Mouse (Mus musculus) hindlimb bud, embryonic 11.5 days (tissue): ENCODE measurements around the gene Sdhaf4.
"Not testable (repeated sequence)": the region's sequence is repeated elsewhere in the genome, so short reads cannot be mapped to it uniquely, and the experiment has no call there.

Experiments
- DNase-seq: peaks from one replicate; pipeline ENCODE4 v3.0.0-alpha.2; 2012; ENCODE audit warnings: low read depth, low spot score; ENCODE audit errors: extremely low spot score

Sdhaf4 gene

DNA sequence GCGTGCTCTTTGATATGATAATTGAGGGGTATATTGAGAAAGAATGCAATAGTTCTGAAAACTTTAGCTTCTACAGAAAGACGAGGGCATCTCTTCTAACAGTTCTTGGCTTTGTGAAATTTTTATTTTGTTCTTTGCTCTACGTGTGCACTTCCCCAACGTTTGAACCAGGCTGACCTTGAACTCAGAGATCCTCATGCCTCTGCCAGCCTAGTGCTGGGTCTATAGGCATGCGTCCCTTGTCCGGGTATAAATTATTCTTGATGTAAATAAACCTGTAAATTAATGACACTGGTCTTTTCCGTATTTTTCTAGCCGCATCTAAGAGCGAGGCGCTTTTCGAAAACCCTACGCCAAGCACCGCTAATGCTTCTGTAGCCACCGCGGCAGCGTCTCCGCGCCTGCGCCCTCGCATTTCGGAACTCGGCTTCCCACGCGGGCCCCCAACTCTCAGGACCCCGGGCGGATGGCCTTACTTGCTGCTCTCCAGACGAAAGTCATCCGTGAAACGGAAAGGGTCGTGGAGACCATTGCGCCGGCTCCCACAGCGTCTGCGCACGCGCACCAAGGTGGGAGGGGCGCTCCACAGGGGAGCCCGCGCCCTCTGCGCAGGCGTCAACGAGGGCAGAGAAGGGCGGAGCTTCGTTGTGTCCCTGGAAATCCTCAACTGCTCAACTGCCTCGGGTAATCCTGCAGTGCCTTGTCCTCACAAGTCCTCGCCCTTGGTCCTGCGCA lies at the start of gene Sdhaf4:
Gene Sdhaf4 (minus strand): TSS at position 587 of the 735 bp plus-strand sequence.
- peak; percentile 83 for DNase-seq

DNA sequence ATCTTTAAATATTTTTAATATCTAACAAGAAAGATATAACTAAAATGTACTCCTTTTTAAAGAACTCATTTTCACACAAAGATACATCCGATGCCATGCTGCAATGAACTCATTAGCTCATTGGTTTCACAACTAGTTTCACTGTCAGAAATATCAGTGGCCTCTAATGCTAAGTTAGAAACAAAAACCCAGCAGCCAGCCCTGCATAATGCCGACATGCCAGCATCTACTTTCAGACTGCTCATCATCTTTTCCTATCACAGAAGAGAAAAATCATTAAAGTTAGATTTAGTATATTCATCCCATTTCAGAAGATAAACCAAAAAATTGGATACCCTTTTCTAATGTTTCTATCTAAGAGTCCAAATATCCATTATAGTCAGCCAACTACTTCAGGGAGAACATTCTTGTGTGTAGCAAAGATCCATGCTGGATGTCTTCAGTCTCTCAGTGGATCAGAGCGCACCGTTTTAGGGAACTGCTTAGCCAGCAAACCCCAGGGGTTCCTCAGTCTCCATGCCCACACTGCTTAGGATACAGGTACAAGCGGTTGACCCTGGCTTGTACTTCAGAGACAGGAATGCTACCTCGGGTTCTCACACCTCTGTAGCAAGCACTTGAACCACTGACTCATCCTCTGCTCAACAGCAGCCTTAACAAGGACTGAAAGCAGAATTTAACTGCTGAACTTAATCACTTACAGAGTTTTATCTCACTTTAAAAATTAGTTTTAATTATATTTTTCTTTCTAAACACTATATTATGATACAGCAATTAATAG lies 41.5 kb upstream of the Sdhaf4 start:
- DNase-seq = no peak

DNA sequence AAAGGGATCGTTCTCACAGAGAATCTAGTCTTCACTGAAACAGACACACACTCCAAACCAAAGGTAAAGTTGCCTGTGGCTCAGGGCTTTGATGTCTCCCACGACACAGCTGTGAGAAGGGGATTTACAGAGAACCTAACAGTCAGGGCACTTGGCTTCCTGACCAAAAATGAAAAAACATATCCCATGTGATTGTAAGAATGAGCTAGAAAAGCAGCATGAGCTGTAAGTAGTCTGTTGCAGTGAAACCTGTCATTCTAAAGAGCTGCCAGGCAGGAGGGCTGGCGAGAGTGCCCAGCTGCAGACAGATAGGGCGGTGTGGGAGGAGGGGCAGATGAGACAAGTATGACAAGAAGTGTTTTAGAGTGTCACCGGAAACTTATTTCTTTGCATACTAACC lies 40.2 kb upstream of the Sdhaf4 start:
- no peak for DNase-seq

DNA sequence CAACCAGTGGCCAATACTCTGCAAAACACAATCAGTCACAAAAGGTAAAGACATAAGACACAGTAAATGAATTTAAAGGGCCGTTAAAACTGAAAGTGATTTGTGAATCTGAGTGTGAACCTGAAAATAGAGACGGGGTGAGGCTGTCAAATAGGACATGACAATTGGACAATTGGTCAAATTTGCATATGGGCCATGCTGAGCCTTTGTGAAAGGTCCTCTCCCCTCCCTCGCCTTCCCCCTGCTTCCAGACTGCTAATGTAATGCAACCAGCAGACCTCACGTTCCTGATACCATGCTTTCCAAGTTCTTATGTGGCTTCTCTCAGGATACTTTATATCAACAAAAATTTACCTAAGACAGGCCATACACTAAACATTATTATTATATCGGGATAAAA lies 37.6 kb upstream of the Sdhaf4 start:
- no peak for DNase-seq

DNA sequence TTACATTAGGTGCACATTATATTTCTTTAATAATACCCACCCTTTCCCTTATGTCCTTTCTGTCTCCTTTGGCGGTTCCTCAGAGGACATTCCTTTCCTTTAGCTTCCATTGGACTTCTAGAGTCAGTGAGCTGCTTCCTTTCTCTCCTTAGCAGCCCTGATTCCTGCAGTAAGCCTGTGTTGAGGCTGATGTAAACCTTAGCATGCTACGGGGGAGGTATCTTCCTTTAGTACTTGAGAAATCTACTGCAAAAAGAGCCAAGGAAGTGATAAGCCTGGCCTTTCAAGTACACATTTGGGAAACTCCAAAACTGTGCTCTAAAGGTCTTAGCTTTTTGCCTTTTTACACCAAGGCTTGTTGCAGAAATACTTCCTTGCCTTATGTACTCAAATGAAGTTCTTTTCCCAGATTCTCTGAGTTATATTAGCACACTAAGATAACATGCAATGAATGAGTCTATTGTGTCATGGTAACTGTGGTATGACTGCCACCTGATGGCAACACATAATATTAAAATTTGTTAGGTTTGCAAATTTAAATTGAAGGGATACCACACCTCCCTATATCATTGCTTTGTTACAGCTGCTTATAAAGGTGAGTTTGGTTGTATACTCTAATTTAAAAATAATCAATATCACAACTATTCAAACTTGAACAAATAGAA lies 28.4 kb upstream of the Sdhaf4 start:
- no peak for DNase-seq

DNA sequence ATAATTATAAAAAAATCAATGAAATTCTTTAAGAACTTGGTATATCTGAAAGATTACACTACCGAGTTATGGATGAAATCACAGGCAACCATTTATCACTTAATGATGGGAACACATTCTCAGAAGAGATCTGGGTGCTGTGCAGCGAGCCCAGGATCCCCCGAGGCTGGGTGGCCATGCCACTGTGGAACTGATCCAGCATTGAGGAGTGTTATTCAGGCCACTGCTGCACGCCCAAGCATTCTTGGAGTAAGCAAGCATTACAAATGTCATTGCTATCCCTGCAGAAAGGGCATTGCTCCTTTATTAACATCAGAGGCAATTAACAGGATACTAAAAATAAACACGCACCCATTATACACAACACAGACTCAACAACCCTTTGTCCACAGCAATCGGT lies 5.4 kb upstream of the Sdhaf4 start:
- no peak for DNase-seq

DNA sequence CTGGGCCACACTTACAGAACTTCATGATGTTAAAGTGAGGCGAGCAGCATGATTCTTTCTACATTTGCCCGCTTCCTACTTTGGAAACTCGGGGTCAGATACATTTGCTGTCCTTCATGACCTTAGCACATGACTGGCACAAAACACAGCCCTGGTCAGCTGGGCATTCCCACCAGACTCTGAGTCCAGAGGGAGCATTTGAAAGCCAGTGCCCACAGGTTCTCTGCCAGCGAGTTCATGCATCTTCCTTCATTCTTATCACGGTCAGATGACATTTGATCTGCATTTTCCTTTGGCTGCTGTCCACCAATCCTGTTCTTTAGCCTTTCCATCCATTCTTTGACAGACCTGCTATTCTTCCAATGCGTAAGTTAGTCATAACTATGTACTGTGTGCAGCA lies 4.6 kb upstream of the Sdhaf4 start:
- DNase-seq = no peak

DNA sequence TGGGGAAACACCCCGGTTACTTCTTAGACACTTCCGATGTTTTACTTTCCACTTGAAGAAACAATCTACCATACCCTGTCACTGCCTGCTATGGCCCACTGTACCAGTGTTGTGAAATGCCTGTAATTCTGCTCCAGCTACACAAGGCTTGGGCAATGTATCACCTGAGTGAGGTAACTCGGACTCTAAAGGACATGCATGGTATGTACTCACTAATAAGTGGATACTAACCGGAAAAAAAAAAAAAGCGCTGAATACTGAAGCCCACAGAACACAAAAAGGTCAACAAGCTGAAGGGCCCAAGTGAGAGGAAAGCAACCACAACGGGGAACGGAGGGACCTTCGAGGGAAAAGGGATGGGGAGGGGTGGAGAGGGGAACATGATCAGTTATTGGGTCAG lies 2.2 kb upstream of the Sdhaf4 start:
- no peak for DNase-seq

DNA sequence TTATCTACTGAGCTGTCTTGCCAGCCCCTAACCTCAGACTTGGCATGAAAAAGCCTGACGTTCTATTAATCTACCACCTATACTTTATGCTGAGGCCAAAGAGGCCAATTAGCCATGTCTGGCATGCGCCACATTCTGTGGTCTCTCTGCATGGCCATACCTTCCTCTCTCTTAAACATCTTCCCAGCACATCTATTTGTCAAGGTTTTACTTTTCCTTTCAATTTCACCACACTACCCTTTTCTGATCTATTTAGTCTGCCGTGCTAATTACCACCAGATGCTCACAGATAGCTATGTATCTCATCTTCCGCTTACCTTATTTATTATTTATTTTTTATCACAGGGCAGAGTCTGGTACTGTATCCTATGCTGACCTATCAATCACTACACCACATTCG lies 6.1 kb downstream of the Sdhaf4 start:
- no peak for DNase-seq

DNA sequence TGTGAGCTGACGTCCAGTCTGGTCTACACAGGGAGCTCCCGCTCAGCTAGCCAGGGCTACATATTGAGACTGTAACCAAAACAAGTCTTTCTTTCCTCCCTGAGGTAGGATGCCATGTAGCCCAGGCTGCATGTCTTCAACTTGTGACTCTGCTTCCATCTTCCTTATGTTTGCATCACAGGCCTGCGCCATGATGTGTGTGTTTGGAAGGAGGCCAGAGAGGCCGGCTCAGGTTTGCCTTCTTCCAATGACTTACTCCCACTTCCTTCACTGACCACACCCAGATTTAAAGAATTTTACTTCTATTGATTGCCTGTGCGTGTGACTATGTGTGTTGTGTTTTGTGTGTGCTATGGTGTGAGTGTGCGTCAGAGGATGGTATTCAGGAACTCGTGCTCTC lies 6.6 kb downstream of the Sdhaf4 start:
- no peak for DNase-seq

DNA sequence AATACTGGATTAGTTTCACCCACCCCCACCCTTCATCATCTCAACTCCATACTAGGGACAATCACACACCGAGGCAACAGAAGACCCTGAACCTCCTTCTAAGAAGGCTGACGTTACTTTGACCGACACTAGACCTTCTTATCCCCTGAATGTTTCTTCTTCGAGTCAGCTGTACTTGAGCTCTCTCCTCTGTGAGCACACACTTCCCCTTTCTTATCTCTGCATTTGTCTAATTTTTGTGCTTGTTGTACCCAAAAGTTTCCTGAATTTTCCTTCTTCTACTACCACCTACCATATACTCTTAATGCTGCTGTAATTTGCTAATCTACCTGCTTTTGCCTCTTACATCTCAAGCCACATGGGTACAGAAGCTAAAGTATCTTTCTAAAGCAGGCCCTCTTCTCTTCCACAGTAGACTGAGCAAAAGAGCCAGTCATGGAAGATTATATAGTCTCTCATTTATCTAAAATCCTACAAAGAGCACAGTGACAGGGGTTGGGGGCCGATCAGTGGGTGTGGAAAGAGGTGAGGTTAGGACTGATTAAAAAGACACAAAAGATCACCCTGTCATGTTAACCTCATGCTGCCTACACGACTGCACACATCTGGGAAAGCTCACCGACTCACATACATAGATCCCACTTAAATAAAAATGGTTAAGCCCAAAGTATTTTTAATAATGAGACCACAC lies 7.2 kb downstream of the Sdhaf4 start:
- DNase-seq = no peak

DNA sequence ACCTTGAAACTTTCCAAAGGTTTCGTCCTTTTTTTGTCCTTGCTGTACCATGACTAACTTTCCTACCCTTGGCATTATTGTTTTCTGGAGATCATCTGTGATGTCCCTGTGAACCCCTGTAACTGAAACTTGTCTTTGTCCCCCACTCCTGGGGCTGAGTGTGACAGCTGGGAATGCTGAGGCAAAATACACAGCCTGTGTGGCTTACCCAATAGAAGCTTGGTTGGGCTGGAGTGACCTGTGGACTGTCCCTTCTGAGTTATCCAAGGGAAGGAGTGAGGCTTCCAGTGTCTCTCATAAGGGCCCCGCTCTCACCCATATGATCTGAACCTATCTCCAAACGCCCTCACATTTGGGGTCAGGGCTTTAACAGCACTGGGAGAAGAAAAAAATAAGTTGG lies 8.0 kb downstream of the Sdhaf4 start:
- no peak for DNase-seq

DNA sequence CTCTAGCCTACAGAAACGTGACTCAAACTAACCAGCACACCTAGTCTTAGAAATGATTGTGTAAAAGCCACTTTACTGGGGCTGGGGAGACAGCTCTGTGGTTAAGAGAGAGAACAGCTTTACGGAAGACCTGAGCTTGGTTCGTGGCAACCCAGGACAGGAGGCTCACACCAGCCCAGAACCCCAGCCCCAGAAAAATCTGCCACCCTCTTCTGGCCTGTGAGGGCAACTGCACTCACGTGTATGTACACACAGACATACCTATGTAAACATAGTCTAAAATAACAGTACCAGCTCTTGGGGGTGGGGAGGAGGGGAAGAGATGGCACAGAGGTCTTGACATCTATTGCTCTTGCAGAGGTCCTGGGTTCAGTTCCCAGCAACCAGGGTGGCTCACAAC lies 10.0 kb downstream of the Sdhaf4 start:
- no peak for DNase-seq

DNA sequence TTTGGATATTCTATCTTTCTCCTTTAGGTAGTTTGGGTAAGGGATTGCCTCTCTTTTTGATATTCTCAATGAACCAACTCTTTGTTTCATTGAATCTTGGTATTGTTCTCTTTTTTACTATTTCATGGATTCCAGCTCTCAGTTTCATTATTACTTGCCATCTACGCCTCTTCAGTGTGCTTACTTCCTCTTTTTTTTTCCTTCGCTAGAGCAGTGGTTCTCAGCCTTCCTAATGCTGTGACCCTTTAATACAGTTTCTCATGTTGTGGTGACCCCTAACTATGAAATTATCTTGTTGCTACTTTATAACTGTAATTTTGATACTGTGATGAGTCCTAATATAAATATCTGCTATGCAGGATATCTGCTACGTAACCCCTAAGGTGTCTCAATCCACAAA lies 22.3 kb downstream of the Sdhaf4 start:
- DNase-seq = no peak

DNA sequence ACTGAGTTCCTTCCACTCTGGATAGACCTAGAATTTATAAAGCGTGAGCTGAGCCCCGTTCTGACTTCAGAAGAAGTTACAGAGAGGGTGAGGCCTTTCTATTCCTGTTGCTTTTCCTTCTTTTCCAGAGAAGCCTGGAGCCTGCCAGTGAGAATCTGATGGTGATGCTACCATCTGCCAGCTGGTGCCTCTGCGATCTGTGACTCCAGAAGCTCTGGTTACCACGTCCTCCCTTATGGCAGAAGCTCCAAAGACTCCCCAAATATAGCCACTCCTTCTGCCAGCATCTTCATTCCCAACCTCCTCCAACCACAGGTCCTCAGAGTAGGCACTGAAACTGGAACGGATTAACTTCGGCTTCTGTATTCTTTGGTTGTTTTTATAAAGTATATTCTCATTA lies 27.2 kb downstream of the Sdhaf4 start:
- no peak for DNase-seq

DNA sequence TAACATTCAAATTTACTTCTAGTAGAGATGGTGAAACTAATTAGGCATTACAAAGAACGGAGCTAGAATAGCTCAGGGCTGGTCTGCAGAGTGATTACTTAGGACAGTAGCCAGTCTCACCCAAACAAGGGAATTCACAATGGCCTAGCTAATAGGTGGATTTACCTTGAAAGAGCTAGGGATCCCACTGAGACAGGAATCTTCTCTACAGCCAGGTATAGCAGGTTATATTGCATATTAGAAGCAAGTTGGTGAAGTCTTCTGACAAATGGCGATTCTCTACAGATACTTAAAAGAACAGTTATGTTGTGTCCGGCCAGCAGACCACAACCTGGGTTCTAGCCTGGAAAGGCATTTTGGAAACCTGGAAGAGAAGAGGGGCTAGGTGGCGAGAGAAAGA lies 34.3 kb downstream of the Sdhaf4 start:
- not testable (repeated sequence) for DNase-seq

DNA sequence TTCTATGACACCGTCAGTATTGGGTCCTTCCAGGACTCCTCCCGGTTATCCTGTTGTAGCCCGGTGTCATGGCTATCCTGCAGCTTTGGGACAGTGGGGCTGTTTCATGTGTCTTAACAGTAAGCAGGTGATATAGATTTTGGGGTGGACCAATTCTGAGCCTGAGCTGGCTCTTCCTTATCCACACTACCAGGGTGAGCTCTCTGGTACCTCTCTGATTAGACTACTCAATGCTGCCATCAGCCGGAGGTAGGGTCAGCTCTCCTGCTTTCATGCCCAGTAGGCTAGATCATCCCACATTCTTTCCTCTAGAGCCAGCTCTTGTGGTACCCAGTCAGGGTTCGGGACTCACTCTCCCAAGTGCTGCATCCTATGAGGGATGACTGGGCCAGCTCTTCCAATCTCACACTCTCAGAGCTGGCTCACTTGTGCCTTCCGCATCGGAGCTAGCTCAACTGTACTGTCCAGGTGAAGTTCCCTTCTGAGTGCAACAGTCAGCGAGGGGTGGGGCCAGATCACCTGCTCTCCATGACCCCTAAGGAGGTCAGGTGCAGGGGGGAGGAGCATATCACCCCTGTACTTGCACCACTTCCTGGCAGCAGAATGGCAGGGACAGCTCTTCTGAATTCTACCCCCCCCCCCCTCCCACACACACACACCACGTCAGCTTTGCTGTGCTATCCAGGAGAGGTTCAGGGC lies 37.3 kb downstream of the Sdhaf4 start:
- DNase-seq = no peak

DNA sequence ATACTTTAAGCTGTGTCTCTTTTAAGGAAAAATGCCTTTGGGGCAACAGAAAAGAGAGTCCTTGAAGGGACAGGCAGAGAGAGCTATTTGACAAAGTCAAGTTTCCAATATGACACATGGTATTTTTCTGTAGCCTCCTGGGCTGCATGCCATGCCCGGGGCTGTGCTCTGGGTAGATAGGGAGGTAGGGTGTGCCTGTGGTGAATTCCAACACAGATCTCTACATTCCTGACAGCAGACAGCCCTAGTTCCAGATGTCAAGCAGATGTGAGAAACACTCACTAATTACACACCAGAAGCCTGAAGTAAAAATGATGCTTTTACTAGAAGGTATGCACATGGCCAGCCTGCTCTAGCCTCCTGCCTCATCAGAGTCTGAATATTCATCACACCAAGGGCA lies 39.2 kb downstream of the Sdhaf4 start:
- no peak for DNase-seq

DNA sequence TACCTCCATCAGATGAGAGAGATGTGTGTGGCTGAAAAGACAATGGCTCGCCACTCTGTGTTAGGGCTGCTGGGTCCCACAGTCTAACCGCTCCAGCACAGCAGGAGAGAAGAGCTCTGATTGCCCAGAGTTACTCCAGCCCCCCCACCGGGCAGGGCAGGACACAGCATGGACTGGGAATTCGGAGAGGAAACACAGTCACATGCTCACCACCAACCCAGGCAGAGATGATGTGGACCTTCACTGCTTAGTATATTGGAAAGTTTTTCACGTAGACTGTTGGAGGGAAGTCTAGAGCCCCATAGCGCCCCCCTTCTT lies 46.1 kb downstream of the Sdhaf4 start:
- DNase-seq = no peak

DNA sequence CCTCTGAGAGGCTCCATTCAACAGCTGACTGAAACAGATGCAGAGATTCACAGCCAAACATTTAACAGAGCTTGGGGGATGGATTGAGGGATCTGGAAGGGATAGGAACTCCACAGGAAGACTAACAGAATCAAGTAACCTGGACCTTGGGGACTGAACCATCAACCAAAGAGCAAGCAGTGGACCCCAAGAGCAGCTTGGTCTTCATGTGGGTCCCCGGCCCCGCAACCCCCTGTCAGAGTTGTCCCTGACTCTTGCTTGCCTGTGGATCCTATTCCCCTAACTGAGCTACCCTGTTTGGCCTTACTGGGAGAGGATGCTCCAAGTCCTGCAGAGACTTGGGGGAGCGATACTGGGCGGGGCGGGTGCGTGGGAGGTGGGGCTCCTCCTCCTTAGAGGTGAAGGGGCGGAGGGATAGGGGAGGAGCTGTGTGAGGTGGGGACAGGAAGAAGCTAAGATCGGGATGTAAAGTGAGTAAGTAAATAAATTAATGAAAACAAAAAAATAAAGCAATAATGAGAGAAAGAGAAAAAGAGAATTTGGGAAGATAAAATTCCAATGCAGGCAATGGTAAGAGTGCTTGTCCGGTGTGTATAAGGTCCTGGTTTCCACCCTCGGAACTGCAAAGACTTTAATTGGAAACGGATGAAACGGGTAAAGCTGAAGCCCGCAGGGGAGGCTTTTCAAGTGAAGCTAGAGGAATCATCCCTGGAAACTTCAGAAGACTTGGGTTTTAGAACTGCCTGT lies 46.6 kb downstream of the Sdhaf4 start:
- DNase-seq = no peak
